Mouse (Mus musculus): ENCODE measurements around the gene Nfxl1.

GRCm38 (mm10) chr5:72491232-72491631, 68.3 kb downstream of the Nfxl1 start:
- TF ChIP-seq HCFC1 (IDR thresholded peaks at IDR 0.05; ENCODE audit: low read depth, low read length) (no peak), ZC3H11A (IDR thresholded peaks at IDR 0.05; ENCODE audit: low read depth, low read length) (no peak)
